ENCODE assay signal across 18 mouse cellular contexts in the genomic region with DNA sequence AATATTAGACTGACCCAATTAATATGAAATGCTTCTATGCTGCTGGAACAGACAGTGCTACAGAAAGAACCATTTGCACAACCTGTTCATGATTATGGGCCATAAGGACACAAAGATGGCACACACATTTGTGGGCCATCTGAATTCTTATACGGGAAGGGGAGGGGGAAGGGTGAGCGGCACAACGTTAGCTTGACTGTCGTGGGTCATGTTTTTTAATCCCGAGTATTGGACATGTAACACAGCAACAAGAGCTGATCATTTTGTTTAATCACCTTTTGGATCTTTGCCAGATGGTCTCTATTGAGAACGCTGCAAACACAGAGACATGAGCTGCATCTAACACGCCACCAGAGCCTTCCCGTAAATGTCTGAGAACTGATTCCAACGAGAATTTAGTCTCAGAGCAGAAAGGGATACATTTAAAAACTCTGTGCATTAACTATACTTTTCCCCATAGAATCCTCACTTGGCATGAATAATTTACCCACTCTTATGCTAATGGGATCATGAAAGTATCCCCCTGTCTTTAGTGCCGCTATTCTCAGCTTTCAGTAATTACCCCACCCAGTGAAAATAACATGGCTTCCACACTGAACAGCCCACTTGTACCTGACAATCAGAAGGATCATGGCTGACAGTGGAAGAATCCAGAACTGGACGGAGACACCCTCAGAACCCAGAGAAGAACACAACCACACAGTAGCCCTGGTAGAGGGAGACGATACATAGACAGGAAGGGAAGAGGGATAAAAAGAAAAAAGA. TPM values are rescaled to one million over a fixed set of nuclear protein-coding genes. Genes with fewer than 3 reads are reported as not detected.
A peak's percentile ranks its signal among the peaks of the same experiment; 100 is the strongest.
DNase-seq lines count a peak whose midpoint lies in the region; ATAC-seq and TF ChIP-seq lines count a peak whose summit lies in the region.
"Had no signal": no experiment of that assay in that cellular context is flagged by ENCODE, and none has a peak within 500 bp of the region (broad histone marks: within the 10 kb centered on the region; RNA-seq: fewer than 3 reads in every experiment).

No protein-coding gene starts in this region.

- no peak for TF ChIP-seq POLR2A in brain, embryonic 14.5 days (IDR thresholded peaks at IDR 0.05; ENCODE audit: borderline replicate concordance, extremely low read depth, insufficient read depth, insufficient read length, poor library complexity, severe bottlenecking)

- no peak overlapping the region for H3K4me2 ChIP-seq in embryonic facial prominence, embryonic 11.5 days (ENCODE audit: low read depth, low read length)
- H3K4me2 ChIP-seq in hindbrain, embryonic 14.5 days (replicated peaks), result peak overlapping the region; percentile 24
- H3K4me2 ChIP-seq in midbrain, embryonic 15.5 days, result peak overlapping the region; percentile 31
- H3K4me2 ChIP-seq: embryonic facial prominence, embryonic 12.5 days; heart, embryonic 15.5 days; liver, embryonic 11.5 days; lung, embryonic 15.5 days had no signal

- H3K4me3 ChIP-seq in embryonic facial prominence, embryonic 11.5 days (ENCODE audit: low read depth, low read length), result no peak overlapping the region
- no peak overlapping the region for H3K4me3 ChIP-seq in embryonic facial prominence, embryonic 10.5 days
- H3K4me3 ChIP-seq in hindbrain, embryonic 14.5 days (replicated peaks; ENCODE audit: low read length), result no peak overlapping the region
- H3K4me3 ChIP-seq in midbrain, embryonic 15.5 days, result no peak overlapping the region
- H3K4me3 ChIP-seq: embryonic facial prominence, embryonic 12.5 days; heart, embryonic 15.5 days; lung, embryonic 15.5 days; myocyte had no signal

- no peaks in the 10 kb centered on the region for H3K36me3 ChIP-seq in embryonic facial prominence, embryonic 11.5 days (replicated peaks; ENCODE audit: control insufficient read depth, insufficient read depth, low read depth, low read length)
- peaks cover 74% of the 10 kb centered on the region for H3K36me3 ChIP-seq in embryonic facial prominence, embryonic 10.5 days (replicated peaks)
- peaks cover 39% of the 10 kb centered on the region for H3K36me3 ChIP-seq in hindbrain, embryonic 14.5 days (replicated peaks; ENCODE audit: control insufficient read depth, insufficient read depth)
- no peaks in the 10 kb centered on the region for H3K36me3 ChIP-seq in midbrain, embryonic 15.5 days (replicated peaks)

- H3K9me3 ChIP-seq in embryonic facial prominence, embryonic 11.5 days (replicated peaks; ENCODE audit: control insufficient read depth, low read length), result no peaks in the 10 kb centered on the region
- H3K9me3 ChIP-seq in embryonic facial prominence, embryonic 10.5 days, result no peaks in the 10 kb centered on the region
- no peaks in the 10 kb centered on the region for H3K9me3 ChIP-seq in hindbrain, embryonic 14.5 days (ENCODE audit: control insufficient read depth, low read length)
- H3K9me3 ChIP-seq in midbrain, embryonic 15.5 days, result no peaks in the 10 kb centered on the region
- H3K9me3 ChIP-seq: embryonic facial prominence, embryonic 12.5 days; heart, embryonic 15.5 days; lung, embryonic 15.5 days had no signal

- no peaks in the 10 kb centered on the region for H3K4me1 ChIP-seq in embryonic facial prominence, embryonic 11.5 days (ENCODE audit: control insufficient read depth, insufficient read depth, low read length)
- peaks cover 21% of the 10 kb centered on the region for H3K4me1 ChIP-seq in embryonic facial prominence, embryonic 10.5 days
- H3K4me1 ChIP-seq in hindbrain, embryonic 14.5 days (replicated peaks; ENCODE audit: control insufficient read depth, insufficient read depth, low read length), result peaks cover 45% of the 10 kb centered on the region
- peaks cover 42% of the 10 kb centered on the region for H3K4me1 ChIP-seq in midbrain, embryonic 15.5 days

- ATAC-seq in embryonic facial prominence, embryonic 11.5 days (replicated peaks; ENCODE audit: insufficient number of reproducible peaks, low FRiP score, low TSS enrichment, low read depth), result peak; percentile 65; the same call in 1 of the 2 replicates
- ATAC-seq in hindbrain, embryonic 14.5 days (ENCODE audit: low FRiP score), result peak; percentile 35; the same call in 1 of the 2 replicates
- no peak; the same call in 1 of the 2 replicates for ATAC-seq in midbrain, embryonic 15.5 days (replicated peaks)

- H3K9ac ChIP-seq in embryonic facial prominence, embryonic 11.5 days (replicated peaks; ENCODE audit: low read length), result no peak overlapping the region
- peak overlapping the region; percentile 31; the same call in 1 of the 2 replicates for H3K9ac ChIP-seq in hindbrain, embryonic 14.5 days
- H3K9ac ChIP-seq in midbrain, embryonic 15.5 days, result no peak overlapping the region
- H3K9ac ChIP-seq: embryonic facial prominence, embryonic 12.5 days; heart, embryonic 15.5 days; lung, embryonic 15.5 days had no signal

- no peaks in the 10 kb centered on the region for H3K27me3 ChIP-seq in embryonic facial prominence, embryonic 11.5 days (ENCODE audit: control insufficient read depth, insufficient read depth, low read length)
- no peaks in the 10 kb centered on the region for H3K27me3 ChIP-seq in embryonic facial prominence, embryonic 10.5 days (replicated peaks; ENCODE audit: low read depth, poor library complexity, severe bottlenecking)
- H3K27me3 ChIP-seq in hindbrain, embryonic 14.5 days (ENCODE audit: control insufficient read depth, insufficient read depth, low read length), result no peaks in the 10 kb centered on the region
- H3K27me3 ChIP-seq in midbrain, embryonic 15.5 days (replicated peaks), result no peaks in the 10 kb centered on the region
- H3K27me3 ChIP-seq: embryonic facial prominence, embryonic 12.5 days; heart, embryonic 15.5 days; lung, embryonic 15.5 days had no signal

- TF ChIP-seq CTCF in brain, embryonic 14.5 days (IDR thresholded peaks at IDR 0.05; ENCODE audit: borderline replicate concordance, extremely low read depth, insufficient read depth, insufficient read length), result no peak

- 67% methylated on average over 12 of the region's 12 CpGs for WGBS in embryonic facial prominence, embryonic 11.5 days
- WGBS in embryonic facial prominence, embryonic 10.5 days, result 79% methylated on average over 12 of the region's 12 CpGs
- WGBS in hindbrain, embryonic 14.5 days, result 28% methylated on average over 12 of the region's 12 CpGs
- 24% methylated on average over 12 of the region's 12 CpGs for WGBS in midbrain, embryonic 15.5 days

- no peak for DNase-seq in embryonic facial prominence, embryonic 11.5 days (ENCODE audit: low spot score)
- DNase-seq in embryonic facial prominence, embryonic 10.5 days (ENCODE audit: low spot score), result no peak
- peak; percentile 84 for DNase-seq in brain, embryonic 14.5 days (ENCODE audit: low read depth)
- DNase-seq in hindbrain, embryonic 14.5 days (ENCODE audit: low spot score), result no peak
- DNase-seq in left cerebral cortex, adult 11 months (ENCODE audit: low spot score), result no peak
- DNase-seq in urinary bladder, adult 2 months (ENCODE audit: low spot score), result no peak
- no peak for DNase-seq in urinary bladder, postnatal 14 days (ENCODE audit: low spot score)
- DNase-seq: adrenal gland, postnatal 10 days; cerebellum, adult 9-11 months; heart, adult 18-20 months; layer of hippocampus, adult 9-11 months; thymus, postnatal 25 days had no signal

- no peak overlapping the region for H3K27ac ChIP-seq in embryonic facial prominence, embryonic 11.5 days (replicated peaks; ENCODE audit: low read depth, low read length)
- H3K27ac ChIP-seq in embryonic facial prominence, embryonic 10.5 days (replicated peaks), result no peak overlapping the region
- peak overlapping the region; percentile 68 for H3K27ac ChIP-seq in hindbrain, embryonic 14.5 days
- peak overlapping the region; percentile 43; the same call in 1 of the 2 replicates for H3K27ac ChIP-seq in midbrain, embryonic 15.5 days
- H3K27ac ChIP-seq: embryonic facial prominence, embryonic 12.5 days; heart, embryonic 15.5 days; lung, embryonic 15.5 days had no signal

RNA-seq across cellular contexts. Expression of a gene that starts 22.5 kb away (rescaled TPM):
- polyA plus RNA-seq in embryonic facial prominence, embryonic 11.5 days (2014; fragmentation: Nextera tagmentation; extraction: Ambion mirVana), result 58.8 and 65.3 TPM in 2 replicates
- polyA plus RNA-seq in embryonic facial prominence, embryonic 10.5 days (2016; fragmentation: Nextera tagmentation; extraction: Ambion mirVana), result 67.0 and 71.9 TPM in 2 replicates
- polyA plus RNA-seq in brain, embryonic 14.5 days (2012; rRNA removed), result 134 and 209 TPM in 2 replicates
- polyA plus RNA-seq in hindbrain, embryonic 14.5 days (2014; fragmentation: Nextera tagmentation; extraction: Ambion mirVana), result 136 and 159 TPM in 2 replicates
- polyA plus RNA-seq in midbrain, embryonic 15.5 days (2015; fragmentation: Nextera tagmentation; extraction: Ambion mirVana), result 74.1 and 86.9 TPM in 2 replicates
- 40.7 and 60.6 TPM in 2 replicates for polyA plus RNA-seq in urinary bladder, adult 2 months (2012; rRNA removed)

Comparison
In these comparisons a context has a peak if more than half of its experiments do, and no peak if none do; other contexts are left out.
1. H3K27ac ChIP-seq: peak in hindbrain, embryonic 14.5 days (single experiment) and midbrain, embryonic 15.5 days (single experiment); none in embryonic facial prominence, embryonic 11.5 days (single experiment) and embryonic facial prominence, embryonic 10.5 days (single experiment).